Mouse (Mus musculus) erythroblast, adult 5-6 weeks (primary cell): ENCODE results near the gene Chst15. TPM values are rescaled to one million over a fixed set of nuclear protein-coding genes. Genes with fewer than 3 reads are reported as not detected.
A peak's percentile ranks its signal among the peaks of the same experiment; 100 is the strongest.

Experiments used
- ATAC-seq: replicated peaks from 2 replicates; pipeline ENCODE4 v1.8.0; 2016; ENCODE audit warnings: moderate number of reproducible peaks, mild to moderate bottlenecking, moderate TSS enrichment, inconsistent platforms; ENCODE audit not compliant: poor library complexity, low FRiP score, severe bottlenecking
- total RNA-seq, 2 experiments: library from RNA; stranded (forward) in 1 of 2; stranded (reverse) in 1 of 2; fragments of 150-400 nt in 1 of 2; fragments of 200-764, 138-1000 nt in 1 of 2; gene quantifications; 2 replicates each; pipeline versions ENCODE4 v1.2.3 to v1.2.4; 2015 to 2017; ENCODE audit warnings: low replicate concordance in 2 of 2

The Chst15 gene
- total RNA-seq, 2 experiments from 2014 or later = 4.8 to 6.7 TPM

GRCm38 (mm10) chr7:132238921-132239320 is 78.1 kb downstream of the Chst15 start:
- no peak for ATAC-seq

- no peak for ATAC-seq
These were observed 79.8 kb downstream of the Chst15 start for GRCm38 (mm10) chr7:132237191-132237590.

GRCm38 (mm10) chr7:132236789-132237188 is 80.2 kb downstream of the Chst15 start:
- no peak for ATAC-seq

- ATAC-seq = no peak
These were observed 82.8 kb downstream of the Chst15 start for GRCm38 (mm10) chr7:132234250-132234649.

- no peak for ATAC-seq
These were observed 83.3 kb downstream of the Chst15 start for GRCm38 (mm10) chr7:132233732-132234131.

- no peak for ATAC-seq
These were observed 84.1 kb downstream of the Chst15 start for GRCm38 (mm10) chr7:132232937-132233336.

GRCm38 (mm10) chr7:132231476-132231875 is 85.6 kb downstream of the Chst15 start:
- ATAC-seq = no peak

- ATAC-seq = no peak
These were observed 86.1 kb downstream of the Chst15 start for GRCm38 (mm10) chr7:132230961-132231360.

- 0 out of 2 replicates have a peak, but pooled peaks have one; percentile 6 for ATAC-seq
These were observed 89.9 kb downstream of the Chst15 start for GRCm38 (mm10) chr7:132227075-132227640.

- ATAC-seq = 0 out of 2 replicates have a peak, but pooled peaks have one; percentile 64
These were observed 90.5 kb downstream of the Chst15 start for GRCm38 (mm10) chr7:132226379-132227074.

- ATAC-seq = no peak
These were observed 93.4 kb downstream of the Chst15 start for GRCm38 (mm10) chr7:132223452-132224141.

- no peak for ATAC-seq
These were observed 103.0 kb downstream of the Chst15 start for GRCm38 (mm10) chr7:132214031-132214430.

GRCm38 (mm10) chr7:132213460-132213859 is 103.6 kb downstream of the Chst15 start:
- ATAC-seq = peak; percentile 64; the same call in 1 of the 2 replicates

- ATAC-seq = no peak
These were observed 104.9 kb downstream of the Chst15 start for GRCm38 (mm10) chr7:132211920-132212701.

- ATAC-seq = no peak
These were observed 106.4 kb downstream of the Chst15 start for GRCm38 (mm10) chr7:132210616-132211015.

GRCm38 (mm10) chr7:132208946-132209651 is 107.9 kb downstream of the Chst15 start:
- ATAC-seq = no peak

GRCm38 (mm10) chr7:132204073-132204612 is 112.9 kb downstream of the Chst15 start:
- ATAC-seq = no peak

- no peak for ATAC-seq
These were observed 117.3 kb downstream of the Chst15 start for GRCm38 (mm10) chr7:132199686-132200085.

GRCm38 (mm10) chr7:132198806-132199205 is 118.2 kb downstream of the Chst15 start:
- ATAC-seq = no peak
